Mouse (Mus musculus) C2C12 (cell line): ENCODE measurements at regions not wholly inside any gene's neighbourhood (a gene's known extent, or its start where the extent isn't known, plus 50 kb on each side); places are given as distances from the start of the nearest gene placed in this dataset.

Experiments
- CTCF ChIP-seq: IDR thresholded peaks from one replicate; pipeline ENCODE4 v1.5.1; 2011; ENCODE audit not compliant: control insufficient read depth, insufficient read depth, insufficient read length
- MAX ChIP-seq: IDR thresholded peaks from one replicate; pipeline ENCODE4 v1.6.1; 2011; ENCODE audit warnings: mild to moderate bottlenecking, control low read depth
- MYOG ChIP-seq: IDR thresholded peaks from one replicate; pipeline ENCODE4 v1.6.1; 2011; ENCODE audit not compliant: control insufficient read depth, insufficient read length; ENCODE audit errors: extremely low read depth
- USF1 ChIP-seq: IDR thresholded peaks from one replicate; pipeline ENCODE4 v1.6.1; 2011; ENCODE audit warnings: low read depth, mild to moderate bottlenecking, control low read depth, moderate library complexity

DNA sequence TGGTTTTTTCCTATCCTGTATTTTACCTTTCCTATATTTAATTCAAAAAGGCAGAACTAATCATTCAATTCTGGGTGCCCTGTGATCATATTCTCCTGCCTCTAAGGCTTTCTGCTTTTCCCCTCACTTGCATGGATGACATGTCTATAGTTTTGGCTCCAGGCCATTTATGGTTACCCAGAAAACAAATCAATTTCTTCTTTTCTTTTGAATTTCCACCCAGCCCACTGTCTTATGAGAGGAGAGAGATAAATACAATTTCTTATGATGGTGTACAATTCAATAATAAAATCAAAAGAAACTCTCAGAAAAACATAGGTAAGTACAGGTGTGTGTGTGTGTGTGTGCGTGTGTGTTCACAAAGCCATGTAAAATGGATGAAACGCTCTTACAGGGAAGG lies 187.3 kb upstream of the Gm11146 start:
- no peak for TF ChIP-seq CTCF
- TF ChIP-seq USF1 = no peak
- no peak for TF ChIP-seq MAX
- TF ChIP-seq MYOG = no peak
